Mouse (Mus musculus) heart, embryonic 12.5 days (tissue): ENCODE measurements around the gene Chmp6. TPM values are rescaled to one million over a fixed set of nuclear protein-coding genes. Genes with fewer than 3 reads are reported as not detected.

Experiments used
- ATAC-seq: fragments of 200-750 bp; cut with Nextera tagmentation; 2 replicates; pipeline ENCODE4 v1.8.0; 2017; ENCODE audit warnings: moderate TSS enrichment, moderate library complexity; ENCODE audit not compliant: insufficient number of reproducible peaks, low FRiP score
- H3K27ac ChIP-seq: fragments of 300-500 bp; sonication (generic); 2 replicates; pipeline ENCODE4 v1.5.1; 2016; ENCODE audit warnings: mild to moderate bottlenecking, moderate library complexity; ENCODE audit not compliant: poor library complexity, severe bottlenecking
- H3K27me3 ChIP-seq: fragments of 300-500 bp; sonication (generic); replicated peaks from 2 replicates; pipeline ENCODE4 v1.6.1; 2016; ENCODE audit warnings: mild to moderate bottlenecking, moderate library complexity
- H3K36me3 ChIP-seq: fragments of 300-500 bp; sonication (generic); 2 replicates; pipeline ENCODE4 v1.6.1; 2016; ENCODE audit warnings: mild to moderate bottlenecking, moderate library complexity
- H3K4me1 ChIP-seq: fragments of 300-500 bp; sonication (generic); replicated peaks from 2 replicates; pipeline ENCODE4 v1.6.1; 2016; ENCODE audit warnings: mild to moderate bottlenecking
- H3K4me2 ChIP-seq: fragments of 300-500 bp; sonication (generic); 2 replicates; pipeline ENCODE4 v1.6.1; 2016; ENCODE audit warnings: mild to moderate bottlenecking, moderate library complexity
- H3K4me3 ChIP-seq: fragments of 300-500 bp; sonication (generic); 2 replicates; pipeline ENCODE4 v1.5.1; 2016; ENCODE audit warnings: mild to moderate bottlenecking
- H3K9ac ChIP-seq: fragments of 300-500 bp; sonication (generic); 2 replicates; pipeline ENCODE4 v1.6.1; 2016; ENCODE audit warnings: mild to moderate bottlenecking, moderate library complexity
- H3K9me3 ChIP-seq: fragments of 300-500 bp; sonication (generic); replicated peaks from 2 replicates; pipeline ENCODE4 v1.6.1; 2016; ENCODE audit warnings: mild to moderate bottlenecking, moderate library complexity
- WGBS: fragments of 180-500 bp; shearing (Covaris S2); methylation state at CpG from one replicate; pipeline ENCODE4 v1.1.7; 2016; 5-methylcytosine and 5-hydroxymethylcytosine counted together
- polyA plus RNA-seq: library from polyadenylated mRNA; unstranded; fragments of >200 nt; fragmentation: Nextera tagmentation; extraction: Ambion mirVana; gene quantifications from 2 replicates; pipeline ENCODE4 v1.2.1, GENCODE M21; 2016

The Chmp6 gene
- polyA plus RNA-seq, 1 experiment from 2014 or later: 67.8 TPM

DNA sequence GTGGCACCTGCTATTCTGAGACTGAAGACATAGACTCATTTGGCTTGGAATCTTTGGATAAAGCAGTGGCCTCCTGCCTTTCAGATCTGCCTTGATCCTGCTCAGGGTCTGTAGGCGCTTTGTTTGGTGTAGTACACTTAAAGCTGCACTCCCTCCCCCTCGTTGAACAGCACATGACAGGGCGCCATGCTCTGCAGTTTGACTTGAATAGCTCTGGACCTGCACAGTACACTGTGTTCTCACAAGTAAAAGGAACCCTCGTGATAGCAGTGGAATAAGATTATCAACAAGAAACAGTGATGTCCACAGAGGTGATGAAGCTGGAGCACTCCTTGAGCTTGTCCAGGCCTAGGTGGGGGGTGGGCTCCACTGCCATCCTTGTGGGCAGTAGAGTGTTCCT is 46.5 kb downstream of the Chmp6 start:
- H3K27me3 ChIP-seq: no peaks in the 10 kb centered on the region
- no peaks in the 10 kb centered on the region for H3K9me3 ChIP-seq
- no peak overlapping the region for H3K9ac ChIP-seq
- ATAC-seq: no peak
- H3K4me3 ChIP-seq: no peak overlapping the region
- H3K4me1 ChIP-seq: peaks cover 52% of the 10 kb centered on the region
- 44% methylated on average over 4 of the region's 4 CpGs for WGBS
- H3K36me3 ChIP-seq: peaks cover 16% of the 10 kb centered on the region
- no peak overlapping the region for H3K4me2 ChIP-seq
- no peak overlapping the region for H3K27ac ChIP-seq

DNA sequence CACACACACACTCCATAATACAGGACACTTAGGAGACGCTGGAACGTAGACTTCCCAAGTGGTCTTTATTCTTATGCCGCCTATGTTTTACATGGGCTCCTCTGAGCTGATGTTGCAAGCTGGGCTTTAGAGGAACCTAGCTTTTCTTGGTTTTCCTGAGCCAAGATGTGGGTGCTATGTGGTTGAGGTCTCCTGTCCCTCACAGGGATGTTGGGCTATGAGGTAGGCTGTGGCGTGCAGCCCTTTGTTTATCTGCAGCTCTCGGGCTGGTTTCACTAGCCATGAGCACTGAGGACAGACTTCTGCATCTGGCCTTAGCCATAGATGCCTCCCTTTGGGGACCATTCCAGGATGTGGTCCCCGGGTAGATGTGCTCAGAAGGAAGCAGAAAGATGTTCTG is 47.4 kb downstream of the Chmp6 start:
- Histone ChIP-seq H3K4me1 (peaks cover 48% of the 10 kb centered on the region), H3K9me3 (no peaks in the 10 kb centered on the region), H3K36me3 (peaks cover 22% of the 10 kb centered on the region), H3K27me3 (no peaks in the 10 kb centered on the region), H3K9ac (no peak overlapping the region), H3K4me3 (no peak overlapping the region), H3K27ac (no peak overlapping the region), H3K4me2 (no peak overlapping the region)
- ATAC-seq: no peak
- WGBS: 82% methylated on average over 6 of the region's 6 CpGs

DNA sequence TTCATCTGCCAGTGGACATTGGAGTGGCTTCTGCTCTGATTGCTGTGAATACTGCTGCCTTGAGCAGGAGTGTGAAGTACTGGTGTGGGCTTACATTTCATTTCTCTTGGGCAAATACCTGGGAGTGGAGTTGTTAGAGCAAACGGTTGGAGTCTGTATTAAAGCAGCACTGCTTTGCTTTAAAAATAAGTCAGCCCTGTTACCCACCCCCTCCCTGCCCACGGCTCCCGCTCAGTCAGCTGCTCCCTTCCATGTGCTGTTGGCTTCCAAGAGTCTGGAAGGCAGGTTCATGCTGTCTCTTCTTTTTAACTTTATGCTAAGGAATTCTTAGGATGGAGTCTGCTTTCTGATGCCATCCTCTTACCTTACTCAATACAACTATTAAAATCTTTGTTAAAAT is 48.3 kb downstream of the Chmp6 start:
- Histone ChIP-seq H3K9me3 (no peaks in the 10 kb centered on the region), H3K27ac (no peak overlapping the region), H3K4me3 (no peak overlapping the region), H3K4me1 (peaks cover 44% of the 10 kb centered on the region), H3K4me2 (no peak overlapping the region), H3K27me3 (no peaks in the 10 kb centered on the region), H3K36me3 (peaks cover 22% of the 10 kb centered on the region), H3K9ac (no peak overlapping the region)
- ATAC-seq: no peak
- WGBS: 80% methylated on average over 3 of the region's 3 CpGs

DNA sequence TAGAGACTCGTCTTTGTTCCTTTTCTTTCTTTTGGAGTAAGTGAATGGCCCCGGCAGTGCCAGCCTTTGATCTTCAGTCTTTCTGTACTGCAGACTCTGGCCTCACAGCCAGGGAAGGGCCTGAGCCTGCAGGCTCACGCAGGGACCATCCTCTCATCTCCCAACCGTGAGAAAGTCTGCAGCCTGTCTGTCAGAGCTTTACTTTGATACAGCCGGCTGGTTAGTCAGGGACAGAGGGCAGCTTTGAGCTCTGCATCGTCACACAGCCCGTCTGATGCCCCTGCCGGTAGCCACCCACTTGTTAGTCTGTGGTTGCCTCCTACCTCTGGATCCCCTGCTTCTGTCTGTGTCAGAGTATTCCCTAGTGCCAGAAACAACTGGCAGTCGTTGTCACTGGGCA is 51.8 kb downstream of the Chmp6 start:
- 33% methylated on average over 9 of the region's 9 CpGs for WGBS

DNA sequence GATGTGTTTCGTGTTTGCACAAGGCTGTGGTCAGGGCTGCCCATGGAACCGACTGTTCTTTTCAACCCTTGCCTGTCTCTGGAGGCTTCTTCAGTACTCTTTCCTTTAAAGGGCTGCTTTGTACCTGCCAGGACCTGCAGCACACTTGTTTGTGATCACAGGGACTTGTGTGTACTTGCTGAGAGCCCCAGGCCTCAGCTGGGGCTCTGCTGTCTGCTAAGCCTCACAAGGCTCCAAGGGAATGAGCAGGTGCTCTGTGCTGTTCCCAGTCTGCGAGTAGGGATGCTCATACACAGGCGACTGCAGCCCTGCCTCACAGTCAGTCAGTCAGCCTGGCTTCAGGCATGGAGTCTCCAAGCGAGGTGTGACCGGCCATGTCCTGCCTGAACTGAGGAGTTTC is 53.1 kb downstream of the Chmp6 start:
- 0 out of 2 replicates have a peak, but pooled peaks cover 11% of the 10 kb centered on the region for H3K4me1 ChIP-seq
- no peaks in the 10 kb centered on the region for H3K9me3 ChIP-seq
- peaks cover 16% of the 10 kb centered on the region for H3K36me3 ChIP-seq
- no peak overlapping the region for H3K27ac ChIP-seq
- no peaks in the 10 kb centered on the region for H3K27me3 ChIP-seq
- no peak overlapping the region for H3K4me2 ChIP-seq
- H3K9ac ChIP-seq: no peak overlapping the region
- 76% methylated on average over 6 of the region's 6 CpGs for WGBS
- ATAC-seq: no peak
- no peak overlapping the region for H3K4me3 ChIP-seq

More for the DNA sequence above, 51.8 kb downstream of the Chmp6 start:
- Histone ChIP-seq H3K27me3 (no peaks in the 10 kb centered on the region), H3K27ac (no peak overlapping the region), H3K4me3 (no peak overlapping the region), H3K9me3 (no peaks in the 10 kb centered on the region), H3K4me1 (peaks cover 11% of the 10 kb centered on the region; the same call in 1 of the 2 replicates), H3K9ac (no peak overlapping the region), H3K4me2 (no peak overlapping the region), H3K36me3 (peaks cover 18% of the 10 kb centered on the region)
- no peak for ATAC-seq

DNA sequence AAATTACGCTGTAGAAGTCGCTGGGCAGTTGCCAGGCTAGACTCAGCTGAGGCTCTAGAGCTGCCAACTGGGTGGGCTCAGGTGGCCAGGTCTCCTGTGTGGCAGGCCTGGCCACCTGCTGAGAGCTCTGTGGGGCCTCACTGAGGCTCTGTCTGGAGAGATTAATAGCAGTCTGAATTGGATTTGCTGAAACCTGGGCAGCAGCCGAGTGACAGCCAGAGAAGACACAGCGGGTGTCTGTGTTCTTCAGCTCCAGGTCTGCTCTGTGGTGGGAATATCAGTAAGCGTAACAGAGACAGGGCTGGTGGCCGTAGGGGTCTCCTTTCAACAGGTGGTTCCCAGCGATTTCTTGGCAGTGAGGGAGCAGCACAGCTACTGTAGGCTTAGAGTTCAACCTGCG is 54.2 kb downstream of the Chmp6 start:
- no peak overlapping the region for H3K4me2 ChIP-seq
- no peak for ATAC-seq
- 71% methylated on average over 8 of the region's 8 CpGs for WGBS
- H3K4me3 ChIP-seq: no peak overlapping the region
- H3K9ac ChIP-seq: no peak overlapping the region
- H3K9me3 ChIP-seq: no peaks in the 10 kb centered on the region
- H3K27me3 ChIP-seq: no peaks in the 10 kb centered on the region
- no peak overlapping the region for H3K27ac ChIP-seq
- peaks cover 22% of the 10 kb centered on the region for H3K36me3 ChIP-seq
- 0 out of 2 replicates have a peak, but pooled peaks cover 11% of the 10 kb centered on the region for H3K4me1 ChIP-seq

DNA sequence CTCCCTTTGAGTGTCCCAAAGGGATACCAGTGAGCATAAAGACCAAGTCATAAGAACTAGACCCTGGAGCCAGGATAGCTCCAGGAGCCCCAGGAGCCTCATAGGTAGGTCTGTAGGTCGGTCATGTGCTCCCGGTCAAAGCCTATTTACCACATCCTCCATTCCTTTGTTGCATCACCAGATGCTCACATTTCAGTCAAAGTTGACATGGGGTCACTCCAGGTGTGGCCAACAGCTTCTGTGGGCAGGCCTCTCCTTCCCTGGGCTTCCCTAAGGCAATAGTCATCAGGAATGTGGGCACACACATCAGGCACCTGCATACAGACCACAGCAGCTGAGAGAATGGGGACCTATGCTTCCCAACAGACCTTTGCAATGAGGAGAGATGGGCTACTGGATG is 54.7 kb downstream of the Chmp6 start:
- H3K27me3 ChIP-seq: no peaks in the 10 kb centered on the region
- H3K4me1 ChIP-seq: 0 out of 2 replicates have a peak, but pooled peaks cover 11% of the 10 kb centered on the region
- no peak overlapping the region for H3K27ac ChIP-seq
- no peak overlapping the region for H3K4me3 ChIP-seq
- no peak overlapping the region for H3K4me2 ChIP-seq
- no peak overlapping the region for H3K9ac ChIP-seq
- ATAC-seq: no peak
- no peaks in the 10 kb centered on the region for H3K9me3 ChIP-seq
- WGBS: 94% methylated on average over 2 of the region's 2 CpGs
- H3K36me3 ChIP-seq: peaks cover 24% of the 10 kb centered on the region

Other genes with a start within 250 kb of the Chmp6 start
- gene Baiap2, start 29.3 kb downstream of the Chmp6 start, polyA plus RNA-seq: 15.6 and 16.4 TPM in 2 replicates
- gene Aatk, start 133.7 kb downstream of the Chmp6 start, polyA plus RNA-seq: 0.63 and 0.92 TPM in 2 replicates
- 18.7 and 19.2 TPM in 2 replicates for gene Cep131, start 173.4 kb downstream of the Chmp6 start, polyA plus RNA-seq
- gene Tepsin, start 185.3 kb downstream of the Chmp6 start, polyA plus RNA-seq: 15.5 and 16.8 TPM in 2 replicates
- gene Ndufaf8, start 185.5 kb downstream of the Chmp6 start, polyA plus RNA-seq: 73.9 and 79.2 TPM in 2 replicates
- gene Slc38a10, start 237.9 kb downstream of the Chmp6 start, polyA plus RNA-seq: 114 and 117 TPM in 2 replicates